Mouse (Mus musculus): ENCODE measurements at regions not wholly inside any gene's neighbourhood (a gene's known extent, or its start where the extent isn't known, plus 50 kb on each side); places are given as distances from the start of the nearest gene placed in this dataset.

GRCm38 (mm10) chr3:149381051-149381450, 390.7 kb upstream of the Adgrl2 start:
- no peaks in the 10 kb centered on the region for H3K27me3 ChIP-seq (ENCODE audit: low read depth, poor library complexity, severe bottlenecking)
- H3K9me3 ChIP-seq (replicated peaks), result no peaks in the 10 kb centered on the region
- 82% methylated on average over 6 of the region's 6 CpGs for WGBS
- no peak overlapping the region for H3K4me3 ChIP-seq
- no peak for DNase-seq (ENCODE audit: low spot score)
- H3K36me3 ChIP-seq, result no peaks in the 10 kb centered on the region
- H3K27ac ChIP-seq (replicated peaks), result no peak overlapping the region
- no peaks in the 10 kb centered on the region for H3K4me1 ChIP-seq

DNA sequence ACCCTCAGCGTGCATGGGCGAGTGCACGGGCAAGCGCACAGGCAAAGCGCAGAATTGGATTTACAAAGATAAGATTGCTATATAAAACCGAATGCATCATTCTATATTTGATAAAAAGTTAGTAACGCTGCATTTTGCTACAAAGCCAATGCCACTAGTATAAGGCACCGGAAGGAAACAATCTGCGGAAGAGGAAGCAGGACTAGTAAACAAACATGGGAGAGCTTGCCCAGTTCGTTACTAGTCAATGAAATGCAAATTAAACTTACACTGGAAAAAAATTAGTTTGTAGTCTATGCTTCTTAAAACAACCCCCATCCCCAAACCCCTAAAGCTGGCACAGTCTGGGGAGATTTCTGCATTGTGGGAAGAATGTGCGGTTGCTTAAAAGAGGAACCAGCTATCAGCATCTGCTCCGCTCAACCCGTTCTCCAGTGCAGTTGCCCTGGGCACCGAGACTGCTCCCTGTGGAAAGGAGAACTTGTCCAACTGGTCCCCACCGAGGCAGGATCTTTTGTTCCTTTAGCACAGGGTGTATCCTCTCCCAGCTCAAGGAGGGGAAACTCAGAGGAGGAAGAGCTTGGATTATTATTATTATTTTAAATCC, 389.6 kb upstream of the Adgrl2 start:
- Histone ChIP-seq H3K4me1 (no peaks in the 10 kb centered on the region), H3K4me3 (no peak overlapping the region), H3K9me3 (replicated peaks) (no peaks in the 10 kb centered on the region), H3K27me3 (ENCODE audit: low read depth, poor library complexity, severe bottlenecking) (no peaks in the 10 kb centered on the region), H3K27ac (replicated peaks) (no peak overlapping the region), H3K36me3 (no peaks in the 10 kb centered on the region)
- DNase-seq (ENCODE audit: low spot score), result no peak
- WGBS, result 75% methylated on average over 15 of the region's 15 CpGs

DNA sequence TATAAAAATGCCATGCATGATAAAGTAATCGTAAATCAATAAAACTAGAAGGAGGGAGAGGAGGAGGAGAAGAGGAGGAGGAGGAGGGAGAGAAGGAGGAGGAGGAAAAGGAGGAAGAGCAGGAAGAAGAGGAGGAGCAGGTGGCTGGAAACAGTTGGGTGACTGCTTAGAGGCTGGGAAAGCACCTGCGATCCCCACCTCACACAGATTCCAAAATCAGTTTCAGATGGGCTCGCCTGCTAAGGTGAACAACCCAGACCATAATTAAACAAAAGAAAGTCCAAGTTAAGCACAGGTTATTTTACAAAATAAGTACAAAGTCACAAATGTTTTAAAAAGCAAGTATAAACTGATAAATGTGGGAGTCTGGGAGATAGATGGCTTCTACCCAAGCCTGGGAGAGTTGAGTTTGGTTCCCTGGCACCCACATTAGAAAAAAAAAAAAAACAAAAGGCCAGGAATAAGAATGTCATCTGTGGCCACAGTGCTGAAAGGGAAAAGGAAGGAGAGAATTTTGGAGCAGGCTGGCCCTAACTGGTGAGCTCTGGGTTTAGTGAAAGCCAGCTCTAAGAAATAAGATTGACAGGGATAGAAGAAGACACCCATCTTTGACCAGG, 389.0 kb upstream of the Adgrl2 start:
- no peaks in the 10 kb centered on the region for H3K4me1 ChIP-seq
- no peaks in the 10 kb centered on the region for H3K9me3 ChIP-seq (replicated peaks)
- no peak overlapping the region for H3K4me3 ChIP-seq
- WGBS, result 94% methylated on average over 3 of the region's 3 CpGs
- H3K27ac ChIP-seq (replicated peaks), result no peak overlapping the region
- DNase-seq (ENCODE audit: low spot score), result no peak
- no peaks in the 10 kb centered on the region for H3K27me3 ChIP-seq (ENCODE audit: low read depth, poor library complexity, severe bottlenecking)
- no peaks in the 10 kb centered on the region for H3K36me3 ChIP-seq

DNA sequence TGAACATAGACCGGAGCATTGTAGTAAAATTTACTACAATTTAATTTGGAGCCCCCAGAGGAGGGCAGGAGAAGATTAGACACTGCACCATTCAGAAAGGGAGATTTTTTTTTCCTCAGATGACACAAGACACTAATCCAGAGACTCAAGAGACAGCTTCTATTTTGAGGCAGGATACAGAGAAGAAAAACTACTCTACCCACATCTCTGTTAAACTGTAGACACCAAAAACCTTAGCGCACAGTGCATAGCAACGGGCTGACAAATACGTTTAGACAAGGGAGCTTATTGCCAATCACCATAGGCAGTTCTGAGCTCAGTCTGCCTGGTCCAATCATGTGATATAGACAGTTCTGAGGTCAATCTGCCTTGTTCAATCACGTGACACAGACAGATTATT, 381.1 kb upstream of the Adgrl2 start:
- DNase-seq (ENCODE audit: low spot score), result no peak
- WGBS, result 90% methylated on average over 5 of the region's 5 CpGs
- Histone ChIP-seq H3K27ac (replicated peaks) (no peak overlapping the region), H3K27me3 (ENCODE audit: low read depth, poor library complexity, severe bottlenecking) (no peaks in the 10 kb centered on the region), H3K4me3 (no peak overlapping the region), H3K9me3 (replicated peaks) (no peaks in the 10 kb centered on the region), H3K36me3 (no peaks in the 10 kb centered on the region), H3K4me1 (no peaks in the 10 kb centered on the region)

GRCm38 (mm10) chr3:149370517-149371227, 380.3 kb upstream of the Adgrl2 start:
- H3K4me3 ChIP-seq, result no peak overlapping the region
- no peak for DNase-seq (ENCODE audit: low spot score)
- H3K9me3 ChIP-seq (replicated peaks), result no peaks in the 10 kb centered on the region
- no peaks in the 10 kb centered on the region for H3K27me3 ChIP-seq (ENCODE audit: low read depth, poor library complexity, severe bottlenecking)
- WGBS, result 91% methylated on average over 6 of the region's 6 CpGs
- H3K27ac ChIP-seq (replicated peaks), result no peak overlapping the region
- H3K36me3 ChIP-seq, result no peaks in the 10 kb centered on the region
- H3K4me1 ChIP-seq, result no peaks in the 10 kb centered on the region

DNA sequence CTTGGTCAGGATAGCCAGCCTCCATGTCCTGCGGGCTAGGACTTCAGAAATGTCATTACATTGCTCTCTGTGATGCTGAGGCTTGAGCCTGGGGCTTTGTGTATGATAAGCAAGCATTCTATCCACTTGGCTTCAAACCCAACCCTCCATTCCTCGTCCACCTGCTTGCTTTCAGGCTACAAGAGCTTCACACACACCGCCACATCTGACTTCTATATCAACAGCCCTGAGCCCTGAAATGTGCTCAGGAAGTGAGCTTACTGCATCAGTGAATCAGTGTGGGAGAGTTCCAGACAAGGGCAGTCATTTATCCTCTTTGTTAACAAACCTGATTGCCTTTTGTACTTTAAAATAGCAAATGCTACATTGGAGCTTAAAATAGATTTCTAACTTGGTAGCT, 377.5 kb upstream of the Adgrl2 start:
- 79% methylated on average over 3 of the region's 3 CpGs for WGBS
- no peak overlapping the region for H3K4me3 ChIP-seq
- no peaks in the 10 kb centered on the region for H3K9me3 ChIP-seq (replicated peaks)
- peaks cover 3% of the 10 kb centered on the region; the same call in 1 of the 2 replicates for H3K4me1 ChIP-seq
- H3K27me3 ChIP-seq (ENCODE audit: low read depth, poor library complexity, severe bottlenecking), result no peaks in the 10 kb centered on the region
- no peaks in the 10 kb centered on the region for H3K36me3 ChIP-seq
- DNase-seq (ENCODE audit: low spot score), result no peak
- no peak overlapping the region for H3K27ac ChIP-seq (replicated peaks)

- Histone ChIP-seq H3K36me3 (no peaks in the 10 kb centered on the region), H3K9me3 (replicated peaks) (no peaks in the 10 kb centered on the region), H3K4me3 (no peak overlapping the region), H3K27me3 (ENCODE audit: low read depth, poor library complexity, severe bottlenecking) (0 out of 2 replicates have a peak, but pooled peaks cover 5% of the 10 kb centered on the region), H3K4me1 (peaks cover 29% of the 10 kb centered on the region), H3K27ac (replicated peaks) (no peak overlapping the region)
- no peak for DNase-seq (ENCODE audit: low spot score)
- 84% methylated on average over 2 of the region's 2 CpGs for WGBS
Observed at GRCm38 (mm10) chr3:149360164-149360563, 369.8 kb upstream of the Adgrl2 start.

- WGBS, result 51% methylated on average over 6 of the region's 6 CpGs
- Histone ChIP-seq H3K27me3 (ENCODE audit: low read depth, poor library complexity, severe bottlenecking) (0 out of 2 replicates have a peak, but pooled peaks cover 5% of the 10 kb centered on the region), H3K9me3 (replicated peaks) (no peaks in the 10 kb centered on the region), H3K27ac (replicated peaks) (peak overlapping the region; percentile 61; the same call in 1 of the 2 replicates), H3K36me3 (no peaks in the 10 kb centered on the region), H3K4me3 (no peak overlapping the region), H3K4me1 (peaks cover 27% of the 10 kb centered on the region)
- no peak for DNase-seq (ENCODE audit: low spot score)
Observed at GRCm38 (mm10) chr3:149358570-149359193, 368.3 kb upstream of the Adgrl2 start.

GRCm38 (mm10) chr3:149357903-149358569, 367.7 kb upstream of the Adgrl2 start:
- H3K4me1 ChIP-seq, result peaks cover 27% of the 10 kb centered on the region
- 0 out of 2 replicates have a peak overlapping the region, but pooled peaks have one; percentile 13 for H3K27ac ChIP-seq (replicated peaks)
- no peaks in the 10 kb centered on the region for H3K36me3 ChIP-seq
- no peaks in the 10 kb centered on the region for H3K9me3 ChIP-seq (replicated peaks)
- DNase-seq (ENCODE audit: low spot score), result no peak
- no peak overlapping the region for H3K4me3 ChIP-seq
- WGBS, result 53% methylated on average over 14 of the region's 14 CpGs
- 0 out of 2 replicates have a peak, but pooled peaks cover 5% of the 10 kb centered on the region for H3K27me3 ChIP-seq (ENCODE audit: low read depth, poor library complexity, severe bottlenecking)

DNA sequence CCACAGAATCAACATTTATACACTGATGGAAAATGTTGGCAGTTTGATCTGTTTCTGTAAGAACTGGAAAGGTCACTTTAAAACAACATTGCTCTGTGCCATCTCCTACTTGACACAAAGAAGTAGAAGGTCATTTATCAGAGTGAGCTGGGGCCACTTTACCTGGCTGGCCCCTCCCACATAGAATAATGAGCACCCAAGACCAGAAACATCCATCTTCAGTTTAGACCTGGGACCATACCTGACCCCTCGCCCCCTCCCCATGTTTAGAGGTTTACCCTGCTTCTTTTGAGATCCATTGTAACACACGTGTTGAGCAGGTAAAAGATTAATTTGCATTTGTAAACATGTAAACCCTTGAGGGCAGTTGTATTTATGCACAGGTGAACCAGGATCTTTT, 366.8 kb upstream of the Adgrl2 start:
- Histone ChIP-seq H3K4me1 (peaks cover 27% of the 10 kb centered on the region), H3K36me3 (no peaks in the 10 kb centered on the region), H3K27me3 (ENCODE audit: low read depth, poor library complexity, severe bottlenecking) (0 out of 2 replicates have a peak, but pooled peaks cover 5% of the 10 kb centered on the region), H3K27ac (replicated peaks) (no peak overlapping the region), H3K9me3 (replicated peaks) (no peaks in the 10 kb centered on the region), H3K4me3 (no peak overlapping the region)
- 49% methylated on average over 2 of the region's 2 CpGs for WGBS
- DNase-seq (ENCODE audit: low spot score), result no peak

DNA sequence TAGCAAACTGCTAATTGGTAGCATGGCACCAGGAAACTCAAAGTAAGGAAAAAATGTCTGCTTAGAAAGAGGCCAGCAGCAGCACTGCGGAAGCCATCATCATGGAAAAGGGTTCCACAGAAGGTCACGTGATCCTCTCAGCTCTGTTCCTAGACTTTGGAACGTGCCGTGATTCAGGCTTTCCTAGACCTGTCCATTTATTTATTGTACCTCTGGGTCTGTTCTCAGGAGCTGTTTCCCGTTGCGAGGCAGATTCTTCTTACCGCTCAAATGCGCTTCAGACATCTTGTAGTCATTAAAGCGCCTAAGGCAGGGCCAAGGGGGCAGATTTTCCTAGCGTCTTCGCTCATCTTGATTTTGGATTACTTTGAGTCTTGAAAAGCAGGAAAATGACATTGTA, 365.0 kb upstream of the Adgrl2 start:
- H3K4me3 ChIP-seq, result no peak overlapping the region
- no peak overlapping the region for H3K27ac ChIP-seq (replicated peaks)
- peaks cover 27% of the 10 kb centered on the region for H3K4me1 ChIP-seq
- H3K36me3 ChIP-seq, result no peaks in the 10 kb centered on the region
- 0 out of 2 replicates have a peak, but pooled peaks cover 5% of the 10 kb centered on the region for H3K27me3 ChIP-seq (ENCODE audit: low read depth, poor library complexity, severe bottlenecking)
- no peak for DNase-seq (ENCODE audit: low spot score)
- no peaks in the 10 kb centered on the region for H3K9me3 ChIP-seq (replicated peaks)
- WGBS, result 93% methylated on average over 11 of the region's 11 CpGs

DNA sequence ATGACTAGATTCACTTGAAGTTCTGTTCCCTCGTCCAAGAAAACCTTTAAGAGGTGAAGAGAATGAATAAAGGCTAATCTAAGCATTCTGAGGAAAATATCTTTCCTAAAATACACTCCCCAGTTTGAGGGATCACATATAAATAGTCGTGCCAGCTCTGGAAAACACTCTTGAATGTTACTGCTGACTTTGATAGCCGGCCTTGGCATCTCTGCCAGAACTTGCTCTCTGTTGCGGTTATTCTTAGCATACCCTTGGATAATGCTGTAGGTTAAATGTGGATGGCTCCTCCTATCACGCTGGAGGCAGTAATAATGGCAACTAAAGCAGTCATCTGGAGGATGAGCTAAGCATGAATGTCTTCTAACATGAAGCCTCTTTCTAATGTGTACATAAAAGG, 363.6 kb upstream of the Adgrl2 start:
- no peak for DNase-seq (ENCODE audit: low spot score)
- Histone ChIP-seq H3K4me1 (peaks cover 28% of the 10 kb centered on the region), H3K36me3 (no peaks in the 10 kb centered on the region), H3K9me3 (replicated peaks) (no peaks in the 10 kb centered on the region), H3K27me3 (ENCODE audit: low read depth, poor library complexity, severe bottlenecking) (no peaks in the 10 kb centered on the region), H3K27ac (replicated peaks) (no peak overlapping the region), H3K4me3 (no peak overlapping the region)
- 93% methylated on average over 5 of the region's 5 CpGs for WGBS
